Mouse (Mus musculus) heart, postnatal 10 days (tissue): Measurements from ENCODE around the gene Atp5j. TPM values are rescaled to one million over a fixed set of nuclear protein-coding genes. Genes with fewer than 3 reads are reported as not detected.

Experiments used
- DNase-seq, 2 experiments: peaks; one replicate each; pipeline ENCODE4 v3.0.0; 2021
- intact Hi-C: fragments of 180-260 bp; cut with DNase I; formaldehyde crosslinking; loops from one replicate; pipeline ENCODE4 v1.15.1; 2025
- total RNA-seq, 2 experiments: library from RNA; stranded (reverse); gene quantifications; 2 replicates each; pipeline ENCODE4 v1.2.3; 2021

The Atp5j gene
- total RNA-seq, 2 experiments from 2014 or later: 1,523 to 1,629 TPM

- DNase-seq: no peak
- intact Hi-C loops: no loop called here
Measured at GRCm38 (mm10) chr16:84813852-84814251, 21.6 kb downstream of the Atp5j start.

GRCm38 (mm10) chr16:84810254-84810653, 25.2 kb downstream of the Atp5j start:
- intact Hi-C loops: no loop called here
- no peak for DNase-seq

GRCm38 (mm10) chr16:84807874-84808273, 27.6 kb downstream of the Atp5j start:
- intact Hi-C loops: no loop called here

GRCm38 (mm10) chr16:84806175-84806574, 29.2 kb downstream of the Atp5j start:
- DNase-seq: no peak
- intact Hi-C loops: no loop called here

More at GRCm38 (mm10) chr16:84807874-84808273, 27.6 kb downstream of the Atp5j start:
- no peak for DNase-seq

GRCm38 (mm10) chr16:84804866-84805265, 30.6 kb downstream of the Atp5j start:
- intact Hi-C loops: loop anchor here (2.0 kb wide), 1 partner anchor 26 kb away; no protein-coding TSS in a partner anchor
- DNase-seq: peak; percentile 16 to 19

- intact Hi-C loops: no loop called here
- peak; percentile 73 to 76 for DNase-seq
Measured at GRCm38 (mm10) chr16:84802217-84802616, 33.2 kb downstream of the Atp5j start.

- DNase-seq: no peak
- intact Hi-C loops: no loop called here
Measured at GRCm38 (mm10) chr16:84800038-84800437, 35.4 kb downstream of the Atp5j start.

GRCm38 (mm10) chr16:84796678-84797077, 38.7 kb downstream of the Atp5j start:
- intact Hi-C loops: no loop called here
- no peak for DNase-seq

- no peak for DNase-seq
- intact Hi-C loops: no loop called here
Measured at GRCm38 (mm10) chr16:84795337-84795736, 40.1 kb downstream of the Atp5j start.

- no peak for DNase-seq
- intact Hi-C loops: no loop called here
Measured at GRCm38 (mm10) chr16:84793401-84793800, 42.0 kb downstream of the Atp5j start.

- intact Hi-C loops: no loop called here
- no peak for DNase-seq
Measured at GRCm38 (mm10) chr16:84790595-84791165, 44.7 kb downstream of the Atp5j start.

GRCm38 (mm10) chr16:84784966-84785365, 50.5 kb downstream of the Atp5j start:
- no peak for DNase-seq
- intact Hi-C loops: no loop called here

- intact Hi-C loops: no loop called here
- DNase-seq: peak in 1 of 2 experiments; percentile 55
Measured at GRCm38 (mm10) chr16:84783279-84783678, 52.1 kb downstream of the Atp5j start.

- intact Hi-C loops: loop anchor here (2.0 to 10.0 kb wide), 2 partner anchors 25 to 765 kb away; no protein-coding TSS in a partner anchor
- DNase-seq: no peak
Measured at GRCm38 (mm10) chr16:84779718-84780117, 55.7 kb downstream of the Atp5j start.

GRCm38 (mm10) chr16:84778861-84779630, 56.4 kb downstream of the Atp5j start:
- intact Hi-C loops: loop anchor here (2.0 to 10.0 kb wide), 2 partner anchors 26 to 766 kb away; no protein-coding TSS in a partner anchor

GRCm38 (mm10) chr16:84778431-84778830, 57.0 kb downstream of the Atp5j start:
- intact Hi-C loops: loop anchor here (2.0 to 10.0 kb wide), 2 partner anchors 26 to 766 kb away; no protein-coding TSS in a partner anchor
- DNase-seq: no peak

More at GRCm38 (mm10) chr16:84778861-84779630, 56.4 kb downstream of the Atp5j start:
- no peak for DNase-seq

Other genes starting within 250 kb of the Atp5j start
- 10 to 100 TPM; 35.5 to 37.9 TPM for gene Mrpl39, start 99.9 kb downstream of the Atp5j start, total RNA-seq
- gene Jam2, start 61.5 kb downstream of the Atp5j start, total RNA-seq: 10 to 100 TPM; 56.7 to 69.4 TPM
- 10 to 100 TPM; 48.8 to 51.9 TPM for gene Gabpa, start 700 bp downstream of the Atp5j start, total RNA-seq